22 mouse cellular contexts compared by ENCODE assay signal in genomic region chr1:193327216-193327615, GRCm38 (mm10). TPM values are rescaled to one million over a fixed set of nuclear protein-coding genes. Genes with fewer than 3 reads are reported as not detected.
DNase-seq lines count a peak whose midpoint lies in the region; ATAC-seq and TF ChIP-seq lines count a peak whose summit lies in the region.
"Had no signal": no experiment of that assay in that cellular context is flagged by ENCODE, and none has a peak within 500 bp of the region (broad histone marks: within the 10 kb centered on the region; RNA-seq: fewer than 3 reads in every experiment).

No protein-coding gene starts in this region.

- H3K27me3 ChIP-seq in forebrain, postnatal 0 days (ENCODE audit: insufficient read depth, low read length), result no peaks in the 10 kb centered on the region
- H3K27me3 ChIP-seq in forebrain, embryonic 10.5 days (ENCODE audit: poor library complexity, severe bottlenecking), result peaks cover 7% of the 10 kb centered on the region; the same call in 1 of the 2 replicates
- H3K27me3 ChIP-seq in liver, embryonic 15.5 days, result no peaks in the 10 kb centered on the region
- 0 out of 2 replicates have a peak, but pooled peaks cover 5% of the 10 kb centered on the region for H3K27me3 ChIP-seq in liver, embryonic 12.5 days (replicated peaks)
- H3K27me3 ChIP-seq: embryonic facial prominence, embryonic 13.5 days; forebrain, embryonic 13.5 days; limb, embryonic 13.5 days had no signal

- no peak overlapping the region for H3K27ac ChIP-seq in forebrain, postnatal 0 days (ENCODE audit: low read depth, low read length)
- H3K27ac ChIP-seq in forebrain, embryonic 10.5 days, result no peak overlapping the region
- H3K27ac ChIP-seq in liver, embryonic 15.5 days (replicated peaks), result no peak overlapping the region
- H3K27ac ChIP-seq in liver, embryonic 12.5 days, result no peak overlapping the region
- H3K27ac ChIP-seq: embryonic facial prominence, embryonic 13.5 days; forebrain, embryonic 13.5 days; heart, embryonic 10.5 days; layer of hippocampus, adult 2 months; limb, embryonic 13.5 days; midbrain, embryonic 12.5 days had no signal

- no peak overlapping the region for H3K4me2 ChIP-seq in forebrain, postnatal 0 days (ENCODE audit: low read depth)
- H3K4me2 ChIP-seq in liver, embryonic 15.5 days, result peak overlapping the region; percentile 16; the same call in 1 of the 2 replicates
- no peak overlapping the region for H3K4me2 ChIP-seq in liver, embryonic 12.5 days
- H3K4me2 ChIP-seq: embryonic facial prominence, embryonic 13.5 days; forebrain, embryonic 13.5 days; limb, embryonic 13.5 days; midbrain, embryonic 12.5 days had no signal

- H3K9ac ChIP-seq in forebrain, postnatal 0 days, result no peak overlapping the region
- H3K9ac ChIP-seq in liver, embryonic 15.5 days, result no peak overlapping the region
- H3K9ac ChIP-seq in liver, embryonic 12.5 days, result no peak overlapping the region
- H3K9ac ChIP-seq: embryonic facial prominence, embryonic 13.5 days; forebrain, embryonic 13.5 days; limb, embryonic 13.5 days; midbrain, embryonic 12.5 days had no signal

- no peak for TF ChIP-seq CTCF in forebrain, postnatal 0 days (IDR thresholded peaks at IDR 0.05; ENCODE audit: low read depth)

- DNase-seq in forebrain, postnatal 0 days, result no peak
- DNase-seq in forebrain, embryonic 10.5 days (ENCODE audit: extremely low spot score, low spot score), result no peak
- peak; percentile 21 to 28 for DNase-seq in kidney, adult 8-10 months
- DNase-seq in kidney, postnatal 4 days, result no peak
- peak; percentile 80 for DNase-seq in brain, adult 2 months (ENCODE audit: low read depth, low spot score)
- DNase-seq in right cerebral cortex, adult 2 months (ENCODE audit: low spot score in 2 of 2), result no peak
- DNase-seq: cerebellum, adult 18-20 months; cerebellum, postnatal 25 days; lung, adult 2 months; right cerebral cortex, postnatal 4 days had no signal

- H3K36me3 ChIP-seq in forebrain, postnatal 0 days (ENCODE audit: insufficient read depth), result no peaks in the 10 kb centered on the region
- no peaks in the 10 kb centered on the region for H3K36me3 ChIP-seq in forebrain, embryonic 10.5 days (replicated peaks)
- no peaks in the 10 kb centered on the region for H3K36me3 ChIP-seq in liver, embryonic 15.5 days (replicated peaks)
- H3K36me3 ChIP-seq in liver, embryonic 12.5 days, result no peaks in the 10 kb centered on the region
- H3K36me3 ChIP-seq: embryonic facial prominence, embryonic 13.5 days; heart, embryonic 10.5 days; limb, embryonic 13.5 days; midbrain, embryonic 12.5 days had no signal

- no peaks in the 10 kb centered on the region for H3K4me1 ChIP-seq in forebrain, postnatal 0 days (ENCODE audit: insufficient read depth)
- H3K4me1 ChIP-seq in forebrain, embryonic 10.5 days, result peaks cover 32% of the 10 kb centered on the region
- no peaks in the 10 kb centered on the region; the same call in 1 of the 2 replicates for H3K4me1 ChIP-seq in liver, embryonic 15.5 days (replicated peaks)
- H3K4me1 ChIP-seq in liver, embryonic 12.5 days, result no peaks in the 10 kb centered on the region; the same call in 1 of the 2 replicates

- no peak overlapping the region for H3K4me3 ChIP-seq in forebrain, postnatal 0 days (ENCODE audit: low read depth, low read length)
- no peak overlapping the region for H3K4me3 ChIP-seq in forebrain, embryonic 10.5 days
- no peak overlapping the region for H3K4me3 ChIP-seq in liver, embryonic 15.5 days (replicated peaks)
- H3K4me3 ChIP-seq in liver, embryonic 12.5 days, result no peak overlapping the region
- H3K4me3 ChIP-seq: embryonic facial prominence, embryonic 13.5 days; erythroblast, embryonic 14.5 days; forebrain, embryonic 13.5 days; heart, embryonic 10.5 days; layer of hippocampus, adult 2 months; limb, embryonic 13.5 days; midbrain, embryonic 12.5 days had no signal

- H3K9me3 ChIP-seq in forebrain, postnatal 0 days (ENCODE audit: low read length), result no peaks in the 10 kb centered on the region
- no peaks in the 10 kb centered on the region for H3K9me3 ChIP-seq in forebrain, embryonic 10.5 days
- no peaks in the 10 kb centered on the region for H3K9me3 ChIP-seq in liver, embryonic 15.5 days (replicated peaks)
- H3K9me3 ChIP-seq in liver, embryonic 12.5 days (replicated peaks), result no peaks in the 10 kb centered on the region
- H3K9me3 ChIP-seq: embryonic facial prominence, embryonic 13.5 days; forebrain, embryonic 13.5 days; heart, embryonic 10.5 days; limb, embryonic 13.5 days; midbrain, embryonic 12.5 days had no signal

- WGBS in forebrain, postnatal 0 days, result 45% methylated on average over 1 of the region's 1 CpGs
- WGBS in forebrain, embryonic 10.5 days, result 83% methylated on average over 1 of the region's 1 CpGs
- WGBS in liver, embryonic 15.5 days (ENCODE audit: insufficient replicate concordance), result 60% methylated on average over 1 of the region's 1 CpGs
- 67% methylated on average over 1 of the region's 1 CpGs for WGBS in liver, embryonic 12.5 days (ENCODE audit: insufficient replicate concordance)

- ATAC-seq in forebrain, postnatal 0 days, result peak; percentile 53; the same call in 1 of the 2 replicates
- no peak for ATAC-seq in liver, embryonic 15.5 days (ENCODE audit: insufficient read depth)
- ATAC-seq in liver, embryonic 12.5 days, result no peak
- ATAC-seq: forebrain, embryonic 13.5 days; hindbrain, embryonic 16.5 days had no signal

RNA-seq across cellular contexts. Expression of gene Camk1g, which starts 42.9 kb away (rescaled TPM):
- 50.3 and 56.1 TPM in 2 replicates for total RNA-seq in forebrain, postnatal 0 days (2014; rRNA removed)
- polyA plus RNA-seq in forebrain, postnatal 0 days (2015; fragmentation: Nextera tagmentation; extraction: Ambion mirVana), result 37.4 and 46.0 TPM in 2 replicates
- 12.1 and 12.2 TPM in 2 replicates for polyA plus RNA-seq in forebrain, embryonic 10.5 days (2016; fragmentation: Nextera tagmentation; extraction: Ambion mirVana)
- 0.31 and 0.41 TPM in 2 replicates for polyA plus RNA-seq in liver, embryonic 15.5 days (2015; fragmentation: Nextera tagmentation; extraction: Ambion mirVana)
- polyA plus RNA-seq in liver, embryonic 12.5 days (2016; fragmentation: Nextera tagmentation; extraction: Ambion mirVana), result 0.86 and 0.92 TPM in 2 replicates
- total RNA-seq: hematopoietic stem cell, adult 5-6 weeks; megakaryocyte, adult 5-6 weeks had no signal
- polyA plus RNA-seq: erythroblast, embryonic 14.5 days had no signal

RNA-seq across cellular contexts. Expression of gene G0s2, which starts 54.2 kb away (rescaled TPM):
- 5.7 and 11.0 TPM in 2 replicates for total RNA-seq in forebrain, postnatal 0 days (2014; rRNA removed)
- 4.7 and 5.0 TPM in 2 replicates for polyA plus RNA-seq in forebrain, postnatal 0 days (2015; fragmentation: Nextera tagmentation; extraction: Ambion mirVana)
- 5.6 and 6.1 TPM in 2 replicates for polyA plus RNA-seq in forebrain, embryonic 10.5 days (2016; fragmentation: Nextera tagmentation; extraction: Ambion mirVana)
- polyA plus RNA-seq in liver, embryonic 15.5 days (2015; fragmentation: Nextera tagmentation; extraction: Ambion mirVana), result 105 and 146 TPM in 2 replicates
- polyA plus RNA-seq in liver, embryonic 12.5 days (2016; fragmentation: Nextera tagmentation; extraction: Ambion mirVana), result 23.8 and 27.0 TPM in 2 replicates

Comparison
In these comparisons a context has a peak if more than half of its experiments do, and no peak if none do; other contexts are left out.
1. DNase-seq: peak in kidney, adult 8-10 months (2 of 2) and brain, adult 2 months (single experiment); none in forebrain, postnatal 0 days (single experiment), forebrain, embryonic 10.5 days (single experiment), kidney, postnatal 4 days (0 of 2) and right cerebral cortex, adult 2 months (0 of 2).